Mouse (Mus musculus) cerebral cortex, adult 2 months (tissue): ENCODE measurements around the gene Olfr1382.

Experiments
- WGBS: fragments of 180-500 bp; shearing (Covaris S2); methylation state at CpG from one replicate; pipeline ENCODE4 v1.1.7; 2018; 5-methylcytosine and 5-hydroxymethylcytosine counted together

Olfr1382 gene

DNA sequence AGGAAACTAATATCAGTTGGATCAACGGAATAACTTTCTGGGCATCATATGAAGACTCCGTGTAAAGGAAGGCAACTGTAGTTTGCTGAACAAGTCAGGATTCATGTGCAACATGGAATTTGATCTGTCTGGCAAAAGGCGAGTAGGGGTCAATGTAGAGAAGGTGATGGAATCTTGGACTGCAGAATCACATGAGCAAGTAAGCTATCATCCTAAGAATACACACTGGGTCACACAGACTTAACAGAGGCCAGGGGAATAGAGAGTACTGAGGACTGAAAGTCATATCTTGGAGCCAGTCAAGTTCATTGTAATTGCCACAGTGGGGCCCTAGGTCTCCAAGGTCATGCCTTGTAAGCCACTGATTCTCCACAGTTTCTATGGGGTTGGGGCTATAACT lies at the start of gene Olfr1382:
Olfr1382 (plus strand) TSS at position 301 of the 400 bp plus-strand sequence.
- 88% methylated on average over 3 of the region's 3 CpGs for WGBS

- WGBS: 81% methylated on average over 4 of the region's 4 CpGs
Observed at GRCm38 (mm10) chr11:49485973-49486372, 42.1 kb upstream of the Olfr1382 start.

DNA sequence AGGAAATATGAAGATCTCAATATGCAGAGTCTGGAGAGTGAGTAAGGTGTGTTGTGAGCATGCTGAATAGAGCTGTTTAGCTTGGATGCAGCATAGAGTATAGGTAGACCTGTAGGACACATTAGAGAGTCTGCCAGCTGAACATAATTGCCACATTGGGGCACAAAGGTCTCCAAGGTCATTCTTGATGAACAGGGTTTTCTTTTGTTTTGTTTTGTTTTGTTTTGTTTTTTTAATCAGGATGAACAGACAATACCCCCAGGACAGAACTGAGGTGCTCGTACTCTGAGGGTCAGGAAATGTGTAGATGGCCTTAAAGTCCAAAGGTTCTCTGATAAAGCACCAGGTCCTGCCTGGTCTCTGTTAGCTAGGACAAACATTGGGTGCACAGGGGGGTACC lies 39.3 kb upstream of the Olfr1382 start, which contains the start of gene Olfr1385:
Olfr1385 (plus strand) TSS at position 301 of the 400 bp plus-strand sequence.
- WGBS: 74% methylated on average over 1 of the region's 1 CpGs

- WGBS: 36% methylated on average over 5 of the region's 5 CpGs
Observed at GRCm38 (mm10) chr11:49518086-49518485, 10.0 kb upstream of the Olfr1382 start.

DNA sequence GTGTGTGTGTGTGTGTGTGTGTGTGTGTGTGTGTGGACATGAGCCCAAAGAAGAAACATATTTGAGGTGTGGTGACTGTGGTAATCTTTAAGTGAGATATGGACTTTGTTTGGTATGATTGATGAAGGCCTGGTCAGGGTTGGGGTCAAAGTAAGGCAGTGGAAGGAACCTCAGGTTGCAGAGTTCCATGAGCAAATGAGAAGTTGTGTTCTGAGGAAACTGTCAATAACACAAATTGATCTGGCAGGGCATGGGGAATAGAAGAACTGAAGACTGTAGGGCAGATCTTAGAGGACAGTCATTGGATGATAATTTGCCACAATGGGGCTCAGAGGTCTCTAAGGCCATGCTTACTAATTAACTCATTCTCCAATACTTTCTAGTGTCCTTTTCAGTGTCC lies 8.7 kb upstream of the Olfr1382 start, which contains the start of gene Olfr1383:
Olfr1383 (plus strand) TSS at position 301 of the 400 bp plus-strand sequence.

GRCm38 (mm10) chr11:49536631-49537030 lies 8.6 kb downstream of the Olfr1382 start:
- WGBS: 68% methylated on average over 2 of the region's 2 CpGs

DNA sequence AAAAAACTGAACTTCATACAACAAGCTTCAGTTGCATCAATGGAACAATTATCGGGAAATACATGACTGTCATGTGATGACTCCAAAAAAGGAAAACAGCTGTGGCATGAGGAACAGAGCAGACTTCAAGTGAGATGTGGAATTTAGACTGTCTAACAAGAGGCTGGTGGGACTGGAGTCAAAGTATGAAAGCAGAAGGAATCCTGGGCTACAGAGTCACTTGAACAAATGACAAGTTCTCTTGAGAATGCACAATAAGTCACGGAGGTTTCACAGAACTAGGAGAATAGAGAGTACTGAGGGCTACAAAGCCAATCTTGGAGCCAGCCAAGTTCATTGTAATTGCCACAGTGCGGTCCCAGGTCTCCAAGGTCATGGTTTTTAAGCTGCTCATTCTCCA lies 15.1 kb downstream of the Olfr1382 start, which contains the start of gene Olfr1381:
Olfr1381 (plus strand) TSS at position 301 of the 400 bp plus-strand sequence.
- 82% methylated on average over 3 of the region's 3 CpGs for WGBS

- 82% methylated on average over 3 of the region's 3 CpGs for WGBS
Observed at GRCm38 (mm10) chr11:49554033-49554432, 26.0 kb downstream of the Olfr1382 start.

DNA sequence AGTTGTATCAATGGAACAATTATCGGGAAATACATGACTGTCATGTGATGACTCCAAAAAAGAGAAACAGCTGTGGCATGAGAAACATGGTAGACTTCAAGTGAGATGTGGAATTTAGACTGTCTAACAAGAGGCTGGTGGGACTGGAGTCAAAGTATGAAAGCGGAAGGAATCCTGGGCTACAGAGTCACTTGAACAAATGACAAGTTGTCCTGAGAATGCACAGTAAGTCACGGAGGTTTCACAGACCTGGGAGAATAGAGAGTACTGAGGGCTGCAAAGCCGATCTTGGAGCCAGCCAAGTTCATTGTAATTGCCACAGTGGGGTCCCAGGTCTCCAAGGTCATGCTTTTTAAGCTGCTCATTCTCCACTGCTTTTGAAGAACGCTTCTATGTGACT lies 28.5 kb downstream of the Olfr1382 start, which contains the start of gene Olfr1380:
Olfr1380 (plus strand) TSS at position 301 of the 400 bp plus-strand sequence.
- 86% methylated on average over 5 of the region's 5 CpGs for WGBS

- WGBS: 58% methylated on average over 2 of the region's 2 CpGs
Observed at GRCm38 (mm10) chr11:49575054-49575453, 47.0 kb downstream of the Olfr1382 start.

DNA sequence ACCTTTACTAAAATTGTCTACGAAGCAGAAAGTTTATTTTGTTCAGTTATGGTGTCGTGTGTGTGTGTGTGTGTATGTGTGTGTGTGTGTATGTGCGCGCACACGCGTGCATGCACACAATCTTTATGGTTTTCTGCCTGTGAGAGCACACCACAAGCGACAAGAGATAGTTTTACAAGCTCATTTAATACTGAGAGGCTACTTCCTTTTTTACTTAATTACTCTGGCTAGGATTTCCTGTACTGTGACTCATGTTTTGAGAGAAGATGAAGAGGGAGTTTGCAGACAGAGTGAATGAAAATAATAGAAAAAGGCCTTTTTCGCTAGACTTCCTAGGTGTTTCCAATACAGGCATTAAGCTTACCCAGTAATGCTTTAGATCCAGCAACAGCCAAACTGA lies 52.4 kb downstream of the Olfr1382 start:
- WGBS: 84% methylated on average over 8 of the region's 8 CpGs
